Mouse (Mus musculus) lung, embryonic 15.5 days (tissue): ENCODE data around the gene Gins2. TPM values are rescaled to one million over a fixed set of nuclear protein-coding genes. Genes with fewer than 3 reads are reported as not detected.

Experiments used
- ATAC-seq: fragments of 200-750 bp; cut with Nextera tagmentation; 2 replicates; pipeline ENCODE4 v1.8.0; 2017; ENCODE audit warnings: moderate number of reproducible peaks, borderline replicate concordance; ENCODE audit not compliant: low FRiP score, low TSS enrichment; ENCODE audit errors: extremely low read depth
- H3K27ac ChIP-seq: fragments of 300-500 bp; sonication (generic); 2 replicates; pipeline ENCODE4 v1.5.1; 2015; ENCODE audit warnings: moderate library complexity, mild to moderate bottlenecking, inconsistent platforms
- H3K27me3 ChIP-seq: fragments of 300-500 bp; sonication (generic); 2 replicates; pipeline ENCODE4 v1.6.1; 2015; ENCODE audit warnings: inconsistent platforms
- H3K36me3 ChIP-seq: fragments of 300-500 bp; sonication (generic); 2 replicates; pipeline ENCODE4 v1.6.1; 2015; ENCODE audit warnings: inconsistent platforms
- H3K4me1 ChIP-seq: fragments of 300-500 bp; sonication (generic); 2 replicates; pipeline ENCODE4 v1.6.1; 2015; ENCODE audit warnings: inconsistent platforms
- H3K4me2 ChIP-seq: fragments of 300-500 bp; sonication (generic); 2 replicates; pipeline ENCODE4 v1.6.1; 2015; ENCODE audit warnings: inconsistent platforms, mild to moderate bottlenecking, moderate library complexity
- H3K4me3 ChIP-seq: fragments of 300-500 bp; sonication (generic); 2 replicates; pipeline ENCODE4 v1.5.1; 2015; ENCODE audit warnings: mild to moderate bottlenecking, inconsistent platforms
- H3K9ac ChIP-seq: fragments of 300-500 bp; sonication (generic); 2 replicates; pipeline ENCODE4 v1.6.1; 2015; ENCODE audit warnings: inconsistent platforms
- H3K9me3 ChIP-seq: fragments of 300-500 bp; sonication (generic); 2 replicates; pipeline ENCODE4 v1.6.1; 2016; ENCODE audit warnings: inconsistent platforms
- WGBS: fragments of 180-500 bp; shearing (Covaris S2); methylation state at CpG from one replicate; pipeline ENCODE4 v1.1.7; 2015; 5-methylcytosine and 5-hydroxymethylcytosine counted together
- polyA plus RNA-seq: library from polyadenylated mRNA; unstranded; fragments of >200 nt; fragmentation: Nextera tagmentation; extraction: Ambion mirVana; gene quantifications from 2 replicates; pipeline ENCODE4 v1.2.1, GENCODE M21; 2015

Gene Gins2
- polyA plus RNA-seq, 1 experiment from 2014 or later = 117 TPM

- H3K4me2 ChIP-seq = peak overlapping the region; percentile 98
- H3K27ac ChIP-seq = peak overlapping the region; percentile 97
- no peaks in the 10 kb centered on the region for H3K36me3 ChIP-seq
- no peaks in the 10 kb centered on the region for H3K9me3 ChIP-seq
- H3K27me3 ChIP-seq = no peaks in the 10 kb centered on the region
- H3K9ac ChIP-seq = no peak overlapping the region
- WGBS = 53% methylated on average over 6 of the region's 6 CpGs
- H3K4me3 ChIP-seq = peak overlapping the region; percentile 66
- peaks cover 86% of the 10 kb centered on the region for H3K4me1 ChIP-seq
- ATAC-seq = no peak
Measured at GRCm38 (mm10) chr8:120539381-120539774, 49.7 kb downstream of the Gins2 start.

GRCm38 (mm10) chr8:120538397-120539240 lies 50.5 kb downstream of the Gins2 start:
- Histone ChIP-seq H3K4me2 (peak overlapping the region; percentile 98), H3K4me3 (peak overlapping the region; percentile 66), H3K27ac (peak overlapping the region; percentile 97), H3K9me3 (no peaks in the 10 kb centered on the region), H3K4me1 (peaks cover 89% of the 10 kb centered on the region), H3K36me3 (no peaks in the 10 kb centered on the region), H3K9ac (peak overlapping the region; percentile 48), H3K27me3 (no peaks in the 10 kb centered on the region)
- WGBS = 5% methylated on average over 37 of the region's 37 CpGs
- ATAC-seq = 0 out of 2 replicates have a peak, but pooled peaks have one; percentile 8

- 2% methylated on average over 45 of the region's 46 CpGs for WGBS
- H3K4me3 ChIP-seq = peak overlapping the region; percentile 66
- H3K27ac ChIP-seq = peak overlapping the region; percentile 97
- H3K27me3 ChIP-seq = no peaks in the 10 kb centered on the region
- no peak for ATAC-seq
- peak overlapping the region; percentile 98 for H3K4me2 ChIP-seq
- no peaks in the 10 kb centered on the region for H3K36me3 ChIP-seq
- peak overlapping the region; percentile 48 for H3K9ac ChIP-seq
- peaks cover 89% of the 10 kb centered on the region for H3K4me1 ChIP-seq
- H3K9me3 ChIP-seq = no peaks in the 10 kb centered on the region
Measured at GRCm38 (mm10) chr8:120537818-120538396, 51.2 kb downstream of the Gins2 start.

GRCm38 (mm10) chr8:120537207-120537817 lies 51.8 kb downstream of the Gins2 start:
- H3K4me3 ChIP-seq = peak overlapping the region; percentile 66
- WGBS = 0% methylated on average over 69 of the region's 79 CpGs
- H3K4me1 ChIP-seq = peaks cover 91% of the 10 kb centered on the region
- H3K27me3 ChIP-seq = no peaks in the 10 kb centered on the region
- H3K4me2 ChIP-seq = peak overlapping the region; percentile 98
- peak; percentile 58 for ATAC-seq
- H3K36me3 ChIP-seq = no peaks in the 10 kb centered on the region
- H3K9me3 ChIP-seq = no peaks in the 10 kb centered on the region
- peak overlapping the region; percentile 48 for H3K9ac ChIP-seq
- peak overlapping the region; percentile 97 for H3K27ac ChIP-seq

GRCm38 (mm10) chr8:120536306-120537206 lies 52.5 kb downstream of the Gins2 start:
- Histone ChIP-seq H3K27ac (peak overlapping the region; percentile 97), H3K27me3 (no peaks in the 10 kb centered on the region), H3K9ac (peak overlapping the region; percentile 48), H3K9me3 (no peaks in the 10 kb centered on the region), H3K4me3 (peak overlapping the region; percentile 66), H3K4me2 (peak overlapping the region; percentile 98), H3K4me1 (peaks cover 94% of the 10 kb centered on the region), H3K36me3 (no peaks in the 10 kb centered on the region)
- peak; percentile 39 for ATAC-seq
- WGBS = under 1% methylated on average over 61 of the region's 61 CpGs

- peak overlapping the region; percentile 48 for H3K9ac ChIP-seq
- no peaks in the 10 kb centered on the region for H3K27me3 ChIP-seq
- H3K27ac ChIP-seq = peak overlapping the region; percentile 97
- no peaks in the 10 kb centered on the region for H3K36me3 ChIP-seq
- peak overlapping the region; percentile 98 for H3K4me2 ChIP-seq
- peaks cover 96% of the 10 kb centered on the region for H3K4me1 ChIP-seq
- H3K4me3 ChIP-seq = peak overlapping the region; percentile 66
- under 1% methylated on average over 70 of the region's 79 CpGs for WGBS
- H3K9me3 ChIP-seq = no peaks in the 10 kb centered on the region
- peak; percentile 3; the same call in 1 of the 2 replicates for ATAC-seq
Measured at GRCm38 (mm10) chr8:120535452-120536305, 53.4 kb downstream of the Gins2 start.

GRCm38 (mm10) chr8:120534504-120535368 lies 54.4 kb downstream of the Gins2 start:
- Histone ChIP-seq H3K4me2 (peak overlapping the region; percentile 98), H3K9ac (no peak overlapping the region), H3K27me3 (no peaks in the 10 kb centered on the region), H3K9me3 (no peaks in the 10 kb centered on the region), H3K4me1 (peaks cover 87% of the 10 kb centered on the region), H3K4me3 (no peak overlapping the region), H3K36me3 (no peaks in the 10 kb centered on the region), H3K27ac (peak overlapping the region; percentile 97; the same call in 1 of the 2 replicates)
- ATAC-seq = peak; percentile 20; the same call in 1 of the 2 replicates
- WGBS = 15% methylated on average over 13 of the region's 14 CpGs

- H3K27me3 ChIP-seq = no peaks in the 10 kb centered on the region
- no peak overlapping the region for H3K9ac ChIP-seq
- peaks cover 83% of the 10 kb centered on the region for H3K4me1 ChIP-seq
- no peak overlapping the region for H3K4me2 ChIP-seq
- no peaks in the 10 kb centered on the region for H3K36me3 ChIP-seq
- ATAC-seq = no peak
- H3K27ac ChIP-seq = no peak overlapping the region
- WGBS = 47% methylated on average over 8 of the region's 8 CpGs
- H3K4me3 ChIP-seq = no peak overlapping the region
- no peaks in the 10 kb centered on the region for H3K9me3 ChIP-seq
Measured at GRCm38 (mm10) chr8:120534080-120534479, 55.0 kb downstream of the Gins2 start.

- ATAC-seq = no peak
- 51% methylated on average over 3 of the region's 3 CpGs for WGBS
- H3K4me3 ChIP-seq = no peak overlapping the region
- H3K9me3 ChIP-seq = no peaks in the 10 kb centered on the region
- H3K36me3 ChIP-seq = no peaks in the 10 kb centered on the region
- H3K4me1 ChIP-seq = peaks cover 83% of the 10 kb centered on the region
- H3K9ac ChIP-seq = 0 out of 2 replicates have a peak overlapping the region, but pooled peaks have one; percentile 23
- peak overlapping the region; percentile 47; the same call in 1 of the 2 replicates for H3K4me2 ChIP-seq
- H3K27ac ChIP-seq = peak overlapping the region; percentile 77
- no peaks in the 10 kb centered on the region for H3K27me3 ChIP-seq
Measured at GRCm38 (mm10) chr8:120533380-120533779, 55.7 kb downstream of the Gins2 start.
